Mouse (Mus musculus) retina, embryonic 14.5 days (tissue): ENCODE data around the gene Smap1.
"Not testable (repeated sequence)": the region's sequence is repeated elsewhere in the genome, so short reads cannot be mapped to it uniquely, and the experiment has no call there.

Source experiments
- DNase-seq: peaks from one replicate; pipeline ENCODE4 v3.0.0-alpha.2; 2015; ENCODE audit warnings: low spot score

Gene Smap1

DNA sequence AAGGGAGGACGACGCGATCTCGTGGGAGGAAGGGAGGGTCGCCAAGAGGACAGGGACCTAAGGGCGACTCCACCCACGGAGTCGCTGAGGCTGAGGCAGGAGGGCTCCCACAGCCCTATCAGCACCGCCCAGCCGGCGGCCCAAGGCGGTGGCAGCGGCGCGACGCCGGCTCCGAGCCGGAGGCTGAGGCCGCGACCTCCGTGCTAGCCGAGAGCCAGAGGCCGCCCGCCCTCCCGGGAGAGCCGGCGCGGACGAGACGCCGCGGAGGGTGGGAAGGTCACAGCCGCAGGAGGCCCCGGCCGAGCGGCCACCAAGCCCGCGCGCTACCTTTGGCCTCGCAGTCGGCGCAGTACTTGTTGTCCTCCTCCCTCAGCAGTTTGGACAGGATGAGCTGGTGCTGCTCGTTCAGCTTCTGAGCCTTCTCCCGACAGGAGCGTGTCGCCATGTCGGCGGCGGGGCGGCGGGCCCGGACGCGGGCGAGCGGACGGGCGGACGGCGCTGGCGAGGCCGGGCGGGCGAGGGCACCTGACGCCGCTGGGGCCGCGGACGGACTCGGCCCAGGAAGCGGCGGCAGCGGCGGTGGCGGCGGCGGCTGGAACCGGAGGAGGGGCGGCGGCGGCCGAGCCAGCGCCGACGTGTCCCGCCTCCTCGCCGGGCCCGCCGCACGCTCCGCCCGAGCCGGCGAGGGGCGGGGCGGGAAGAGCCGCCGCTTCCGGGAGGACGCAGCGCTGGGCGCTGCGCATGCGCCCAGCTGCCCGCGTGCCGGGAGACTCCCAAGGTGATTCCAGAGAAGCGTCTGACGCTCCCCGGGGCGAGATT, at the start of gene Smap1:
Smap1 (minus strand) TSS at position 607 of the 819 bp plus-strand sequence.
- peak; percentile 92 for DNase-seq

GRCm38 (mm10) chr1:23971159-23971558, 49.0 kb upstream of the Smap1 start:
- DNase-seq = not testable (repeated sequence)

GRCm38 (mm10) chr1:23968027-23968725, 46.1 kb upstream of the Smap1 start:
- no peak for DNase-seq

DNA sequence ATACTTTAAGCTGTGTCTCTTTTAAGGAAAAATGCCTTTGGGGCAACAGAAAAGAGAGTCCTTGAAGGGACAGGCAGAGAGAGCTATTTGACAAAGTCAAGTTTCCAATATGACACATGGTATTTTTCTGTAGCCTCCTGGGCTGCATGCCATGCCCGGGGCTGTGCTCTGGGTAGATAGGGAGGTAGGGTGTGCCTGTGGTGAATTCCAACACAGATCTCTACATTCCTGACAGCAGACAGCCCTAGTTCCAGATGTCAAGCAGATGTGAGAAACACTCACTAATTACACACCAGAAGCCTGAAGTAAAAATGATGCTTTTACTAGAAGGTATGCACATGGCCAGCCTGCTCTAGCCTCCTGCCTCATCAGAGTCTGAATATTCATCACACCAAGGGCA, 44.1 kb upstream of the Smap1 start:
- no peak for DNase-seq

DNA sequence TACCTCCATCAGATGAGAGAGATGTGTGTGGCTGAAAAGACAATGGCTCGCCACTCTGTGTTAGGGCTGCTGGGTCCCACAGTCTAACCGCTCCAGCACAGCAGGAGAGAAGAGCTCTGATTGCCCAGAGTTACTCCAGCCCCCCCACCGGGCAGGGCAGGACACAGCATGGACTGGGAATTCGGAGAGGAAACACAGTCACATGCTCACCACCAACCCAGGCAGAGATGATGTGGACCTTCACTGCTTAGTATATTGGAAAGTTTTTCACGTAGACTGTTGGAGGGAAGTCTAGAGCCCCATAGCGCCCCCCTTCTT, 37.3 kb upstream of the Smap1 start:
- peak; percentile 38 for DNase-seq

- no peak for DNase-seq
Measured at GRCm38 (mm10) chr1:23958668-23959414, 36.7 kb upstream of the Smap1 start.

DNA sequence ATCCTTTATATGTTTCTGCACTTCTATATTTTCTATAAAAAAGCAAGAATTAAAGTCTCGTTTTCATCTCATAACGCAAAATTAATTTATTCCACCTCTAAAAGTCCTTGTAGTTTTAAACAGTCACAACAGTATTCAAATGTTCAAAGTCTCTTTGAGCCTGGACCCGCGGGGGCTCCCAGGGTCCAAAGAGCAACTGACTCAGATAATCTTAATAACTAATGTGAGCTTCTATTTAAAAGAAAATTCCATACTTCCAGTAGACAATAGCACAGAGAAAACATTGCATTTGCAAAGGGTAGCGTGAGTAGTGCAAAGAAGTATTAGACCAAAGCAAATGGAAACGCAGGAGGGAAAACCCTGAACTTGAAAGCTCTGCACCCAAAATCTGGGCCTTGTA, 36.0 kb upstream of the Smap1 start:
- DNase-seq = no peak

GRCm38 (mm10) chr1:23955539-23955938, 33.4 kb upstream of the Smap1 start:
- no peak for DNase-seq

GRCm38 (mm10) chr1:23953921-23954320, 31.8 kb upstream of the Smap1 start:
- DNase-seq = no peak

GRCm38 (mm10) chr1:23948778-23949699, 26.9 kb upstream of the Smap1 start:
- peak; percentile 24 for DNase-seq

DNA sequence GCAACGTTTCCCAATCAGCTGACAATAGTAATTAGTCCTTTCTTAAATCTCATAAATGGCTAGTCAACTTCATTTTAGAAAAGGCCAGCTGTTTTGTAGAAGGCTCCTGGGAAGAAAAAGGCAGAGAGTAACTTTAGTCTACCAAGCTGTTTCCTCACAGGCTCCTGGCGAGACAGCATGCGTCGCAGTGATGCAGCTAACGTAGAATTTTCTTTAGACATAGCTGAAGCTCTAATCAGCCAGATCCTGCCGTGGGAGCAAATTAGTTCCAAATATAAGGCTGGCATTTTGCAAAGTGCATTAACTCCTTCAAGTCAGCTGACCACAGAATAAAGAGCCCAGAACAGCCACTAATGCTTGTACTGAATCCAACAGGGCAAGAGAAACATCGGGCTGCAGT, 26.2 kb upstream of the Smap1 start:
- DNase-seq = no peak

- no peak for DNase-seq
Measured at GRCm38 (mm10) chr1:23944076-23944475, 22.0 kb upstream of the Smap1 start.

DNA sequence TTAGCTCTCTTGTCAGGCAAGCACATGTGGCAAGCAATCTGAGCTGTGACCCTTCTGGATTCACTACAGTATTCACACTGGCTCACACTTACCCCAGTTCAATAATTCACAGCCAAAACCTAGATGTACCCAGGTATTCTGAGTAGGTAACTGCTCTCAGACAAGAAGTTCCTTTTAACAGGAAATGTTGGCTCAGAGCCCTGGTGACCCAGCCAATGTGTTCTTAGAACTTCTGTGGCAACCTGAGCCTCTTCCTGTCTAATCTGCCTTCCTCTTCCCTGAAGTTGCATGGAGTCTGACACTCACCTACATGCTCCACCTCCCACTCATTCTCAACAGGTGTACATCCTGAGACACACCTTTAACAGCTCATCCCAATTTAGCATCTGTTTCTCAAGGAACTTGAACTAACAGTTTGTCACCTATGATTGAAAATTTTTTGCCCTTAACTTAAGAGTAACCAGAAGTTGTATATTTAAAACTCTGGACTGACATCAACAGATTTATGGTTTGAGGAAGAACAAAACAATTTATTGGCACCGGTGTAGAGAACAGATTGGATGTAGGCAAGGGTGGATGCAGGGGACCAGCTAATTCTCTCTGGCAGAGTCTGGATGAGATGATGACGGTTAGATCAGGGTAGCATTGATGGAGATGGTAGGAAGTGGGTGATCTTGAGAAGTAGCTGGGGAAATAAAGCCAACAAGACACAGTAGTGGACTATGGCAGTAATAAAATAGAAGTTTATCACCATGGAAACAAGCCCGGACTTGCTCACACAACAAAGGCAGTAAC, 21.2 kb upstream of the Smap1 start:
- no peak for DNase-seq

GRCm38 (mm10) chr1:23935408-23935762, 13.3 kb upstream of the Smap1 start:
- no peak for DNase-seq

GRCm38 (mm10) chr1:23934669-23935407, 12.7 kb upstream of the Smap1 start:
- DNase-seq = no peak

- DNase-seq = no peak
Measured at GRCm38 (mm10) chr1:23929410-23929809, 7.3 kb upstream of the Smap1 start.

GRCm38 (mm10) chr1:23928371-23928770, 6.3 kb upstream of the Smap1 start:
- no peak for DNase-seq

GRCm38 (mm10) chr1:23923779-23924708, 1.9 kb upstream of the Smap1 start:
- DNase-seq = no peak

DNA sequence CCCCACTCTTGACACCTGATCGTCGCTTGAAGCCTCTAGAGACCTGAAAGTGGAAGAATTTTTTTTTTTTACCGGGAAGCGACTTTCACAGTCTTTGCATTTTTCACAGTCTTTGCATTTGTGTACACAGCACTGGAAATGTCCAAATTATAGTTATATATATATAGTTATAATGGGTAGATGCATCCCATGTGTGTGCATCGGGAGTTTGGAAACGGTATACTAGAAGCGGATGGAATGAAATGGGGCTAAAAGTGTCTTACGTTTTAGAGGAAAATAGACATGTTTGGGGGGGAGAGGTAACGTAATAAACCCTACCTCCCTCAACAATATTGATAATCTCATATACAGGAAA, 390 bp upstream of the Smap1 start:
- DNase-seq = no peak
